Mouse (Mus musculus): ENCODE measurements around the gene Tns3.

- TF ChIP-seq CTCF (IDR thresholded peaks at IDR 0.05; ENCODE audit: low read depth, low read length) = no peak
- no peak for TF ChIP-seq EP300 (IDR thresholded peaks at IDR 0.05; ENCODE audit: insufficient read depth, low read depth, low read length)
Measured at GRCm38 (mm10) chr11:8456586-8457285, 207.6 kb downstream of the Tns3 start.
